Mouse (Mus musculus) CH12.LX (cell line): ENCODE results near the gene Kif11. TPM values are rescaled to one million over a fixed set of nuclear protein-coding genes. Genes with fewer than 3 reads are reported as not detected.

Experiments
- DNase-seq: peaks from one replicate; pipeline ENCODE4 v3.0.0-alpha.2; 2013; ENCODE audit errors: extremely low read depth
- H3K27ac ChIP-seq: 2 replicates; pipeline ENCODE4 v1.5.1; 2012; ENCODE audit warnings: low read depth, mild to moderate bottlenecking, control low read depth, moderate library complexity; ENCODE audit not compliant: insufficient read depth
- H3K27me3 ChIP-seq: replicated peaks from 2 replicates; pipeline ENCODE3; 2012; ENCODE audit warnings: inconsistent platforms
- H3K36me3 ChIP-seq, 2 experiments: replicated peaks in 1 of 2; 2 replicates each; pipeline versions ENCODE3 to v1.6.1; 2012; ENCODE audit warnings: inconsistent platforms in 1 of 2, low read length in 1 of 2, mild to moderate bottlenecking in 1 of 2, mixed read lengths in 1 of 2, moderate library complexity in 1 of 2; ENCODE audit not compliant: control insufficient read depth in 1 of 2, insufficient read depth in 1 of 2
- H3K4me1 ChIP-seq, 2 experiments: 2 replicates each; pipeline ENCODE4 v1.6.1; 2012; ENCODE audit warnings: inconsistent platforms in 1 of 2, moderate library complexity in 1 of 2; ENCODE audit not compliant: insufficient read depth in 2 of 2, control insufficient read depth in 1 of 2
- H3K4me2 ChIP-seq: 2 replicates; pipeline ENCODE4 v1.6.1; 2012; ENCODE audit warnings: low read depth, mild to moderate bottlenecking, control low read depth; ENCODE audit not compliant: poor library complexity, insufficient read depth, severe bottlenecking
- H3K4me3 ChIP-seq, 3 experiments: fragments of 150-350 bp in 1 of 3; sonication (generic) in 1 of 3; replicated peaks in 1 of 3; 2 replicates each; pipeline versions ENCODE3 to v1.5.1; 2011 to 2012; ENCODE audit warnings: low read depth in 2 of 3, low read length in 2 of 3, mild to moderate bottlenecking in 2 of 3, moderate library complexity in 2 of 3, control low read depth in 1 of 3, improper control_type of control experiment in 1 of 3, inconsistent platforms in 1 of 3, mixed read lengths in 1 of 3; ENCODE audit not compliant: poor library complexity in 1 of 3
- H3K79me2 ChIP-seq: replicated peaks from 2 replicates; pipeline ENCODE4 v1.6.1; 2012; ENCODE audit warnings: mild to moderate bottlenecking, moderate library complexity; ENCODE audit not compliant: control insufficient read depth, poor library complexity, insufficient read depth, severe bottlenecking; ENCODE audit errors: extremely low read depth
- H3K9ac ChIP-seq: 2 replicates; pipeline ENCODE4 v1.6.1; 2012; ENCODE audit warnings: low read depth, mild to moderate bottlenecking, control low read depth, moderate library complexity; ENCODE audit not compliant: insufficient read depth
- H3K9me3 ChIP-seq: replicated peaks from 2 replicates; pipeline ENCODE3; 2012; ENCODE audit warnings: low read length, inconsistent platforms, mixed read lengths
- BHLHE40 ChIP-seq: IDR thresholded peaks from 2 replicates; pipeline ENCODE4 v1.6.1; 2011; ENCODE audit warnings: mild to moderate bottlenecking, low read depth, low read length, improper control_type of control experiment
- CHD1 ChIP-seq: IDR thresholded peaks from 2 replicates; pipeline ENCODE4 v1.6.1; 2012; ENCODE audit warnings: low read depth, low read length, improper control_type of control experiment, inconsistent platforms
- CHD2 ChIP-seq: IDR thresholded peaks from 2 replicates; pipeline ENCODE4 v1.6.1; 2011; ENCODE audit warnings: low read length, improper control_type of control experiment
- CTCF ChIP-seq, 2 experiments: IDR thresholded peaks in 1 of 2; conservative IDR thresholded peaks in 1 of 2; 2 replicates each; pipeline ENCODE4 v1.5.1; 2011 to 2012; ENCODE audit warnings: low read depth in 2 of 2, low read length in 2 of 2, improper control_type of control experiment in 1 of 2, inconsistent platforms in 1 of 2, mild to moderate bottlenecking in 1 of 2, moderate library complexity in 1 of 2
- ELF1 ChIP-seq: IDR thresholded peaks from 2 replicates; pipeline ENCODE4 v1.6.1; 2014; ENCODE audit warnings: low read depth, mild to moderate bottlenecking, inconsistent platforms, low read length, improper control_type of control experiment
- EP300 ChIP-seq: IDR thresholded peaks from 2 replicates; pipeline ENCODE4 v1.6.1; 2011; ENCODE audit warnings: low read length, improper control_type of control experiment
- ETS1 ChIP-seq: conservative IDR thresholded peaks from 2 replicates; pipeline ENCODE4 v1.6.1; 2012; ENCODE audit warnings: low read depth, mild to moderate bottlenecking, inconsistent platforms, low read length, improper control_type of control experiment, moderate library complexity
- GABPA ChIP-seq: IDR thresholded peaks from 2 replicates; pipeline ENCODE4 v1.6.1; 2012; ENCODE audit warnings: low read depth, low read length, improper control_type of control experiment, inconsistent platforms; ENCODE audit not compliant: insufficient replicate concordance
- HCFC1 ChIP-seq: IDR thresholded peaks from 2 replicates; pipeline ENCODE4 v1.6.1; 2012; ENCODE audit warnings: low read depth, mild to moderate bottlenecking, inconsistent platforms, low read length, improper control_type of control experiment
- JUN ChIP-seq: IDR thresholded peaks from 2 replicates; pipeline ENCODE4 v1.6.1; 2011; ENCODE audit warnings: low read depth, mild to moderate bottlenecking, low read length, improper control_type of control experiment, moderate library complexity; ENCODE audit not compliant: insufficient read depth
- JUND ChIP-seq: conservative IDR thresholded peaks from 2 replicates; pipeline ENCODE4 v1.6.1; 2011; ENCODE audit warnings: low read depth, low read length, improper control_type of control experiment
- MAFK ChIP-seq: IDR thresholded peaks from 2 replicates; pipeline ENCODE4 v1.6.1; 2011; ENCODE audit warnings: low read length, improper control_type of control experiment; ENCODE audit not compliant: insufficient replicate concordance
- MAZ ChIP-seq: IDR thresholded peaks from 2 replicates; pipeline ENCODE4 v1.6.1; 2012; ENCODE audit warnings: low read depth, mild to moderate bottlenecking, inconsistent platforms, low read length, improper control_type of control experiment, moderate library complexity
- MEF2A ChIP-seq: IDR thresholded peaks from 2 replicates; pipeline ENCODE4 v1.6.1; 2014; ENCODE audit warnings: low read depth, mild to moderate bottlenecking, inconsistent platforms, low read length, improper control_type of control experiment, borderline replicate concordance
- MXI1 ChIP-seq: IDR thresholded peaks from 2 replicates; pipeline ENCODE4 v1.6.1; 2011; ENCODE audit warnings: mild to moderate bottlenecking, low read depth, low read length, improper control_type of control experiment
- MYC ChIP-seq: IDR thresholded peaks from 2 replicates; pipeline ENCODE4 v1.6.1; 2011; ENCODE audit warnings: low read depth, mild to moderate bottlenecking, improper control_type of control experiment, low read length
- NELFE ChIP-seq: IDR thresholded peaks from 2 replicates; pipeline ENCODE4 v1.6.1; 2011; ENCODE audit warnings: low read depth, low read length, improper control_type of control experiment
- PAX5 ChIP-seq: IDR thresholded peaks from 2 replicates; pipeline ENCODE4 v1.6.1; 2012; ENCODE audit warnings: low read length, inconsistent platforms, mixed read lengths
- POLR2A ChIP-seq: IDR thresholded peaks from 2 replicates; pipeline ENCODE4 v1.6.1; 2011; ENCODE audit warnings: low read depth, mild to moderate bottlenecking, improper control_type of control experiment, low read length
- RAD21 ChIP-seq: IDR thresholded peaks from 2 replicates; pipeline ENCODE4 v1.6.1; 2011; ENCODE audit warnings: low read depth, mild to moderate bottlenecking, low read length, improper control_type of control experiment, moderate library complexity
- SIN3A ChIP-seq: IDR thresholded peaks from 2 replicates; pipeline ENCODE4 v1.6.1; 2012; ENCODE audit warnings: low read length, improper control_type of control experiment, inconsistent platforms
- SMC3 ChIP-seq: IDR thresholded peaks from 2 replicates; pipeline ENCODE4 v1.6.1; 2011; ENCODE audit warnings: low read depth, low read length, improper control_type of control experiment
- TBP ChIP-seq: conservative IDR thresholded peaks from 2 replicates; pipeline ENCODE4 v1.6.1; 2011; ENCODE audit warnings: low read depth, low read length, improper control_type of control experiment
- TCF12 ChIP-seq: IDR thresholded peaks from 2 replicates; pipeline ENCODE4 v1.6.1; 2014; ENCODE audit warnings: low read depth, mild to moderate bottlenecking, inconsistent platforms, low read length, improper control_type of control experiment
- UBTF ChIP-seq: IDR thresholded peaks from 2 replicates; pipeline ENCODE4 v1.6.1; 2012; ENCODE audit warnings: low read depth, mild to moderate bottlenecking, inconsistent platforms, low read length, improper control_type of control experiment, moderate library complexity
- USF1 ChIP-seq: IDR thresholded peaks from 2 replicates; pipeline ENCODE4 v1.6.1; 2014; ENCODE audit warnings: low read depth, mild to moderate bottlenecking, inconsistent platforms, low read length, improper control_type of control experiment
- USF2 ChIP-seq: conservative IDR thresholded peaks from 2 replicates; pipeline ENCODE4 v1.6.1; 2011; ENCODE audit warnings: low read depth, low read length, improper control_type of control experiment
- ZC3H11A ChIP-seq: IDR thresholded peaks from 2 replicates; pipeline ENCODE4 v1.6.1; 2012; ENCODE audit warnings: low read depth, mild to moderate bottlenecking, inconsistent platforms, low read length, improper control_type of control experiment
- ZMIZ1 ChIP-seq: IDR thresholded peaks from 2 replicates; pipeline ENCODE4 v1.6.1; 2012; ENCODE audit warnings: low read depth, mild to moderate bottlenecking, inconsistent platforms, low read length, improper control_type of control experiment
- dilution Hi-C: fragments of 300-500 bp; cut with MboI; formaldehyde crosslinking; loops from 2 replicates; pipeline ENCODE4 v1.14.3; 2020; ENCODE audit warnings: low sequenced_read_pairs; ENCODE audit not compliant: extremely low pct_unique_long_range_greater_than_20kb, extremely low pct_ligation_motif_present
- in situ Hi-C: fragments of 300-500 bp; cut with MboI; formaldehyde crosslinking; loops from 3 replicates; pipeline ENCODE4 v1.14.3; 2019; ENCODE audit warnings: low sequenced_read_pairs, low pct_ligation_motif_present, low pct_unique_long_range_greater_than_20kb, mixed read lengths
- polyA plus RNA-seq: library from polyadenylated mRNA; unstranded; fragments of >175 nt; gene quantifications from 2 replicates; pipeline ENCODE4 v1.2.1, GENCODE M21; 2012; ENCODE audit warnings: low read depth; ENCODE audit not compliant: insufficient read length
- total RNA-seq, 2 experiments: library from RNA; depleted of rRNA; stranded (reverse); fragments of 300-350 nt in 1 of 2; fragments of >200 nt in 1 of 2; gene quantifications; 2 replicates each; pipeline ENCODE4 v1.2.3; 2012 to 2014

The Kif11 gene
- total and polyA plus RNA-seq, 3 experiments = 61.7 to 144 (median 67.8) TPM

DNA sequence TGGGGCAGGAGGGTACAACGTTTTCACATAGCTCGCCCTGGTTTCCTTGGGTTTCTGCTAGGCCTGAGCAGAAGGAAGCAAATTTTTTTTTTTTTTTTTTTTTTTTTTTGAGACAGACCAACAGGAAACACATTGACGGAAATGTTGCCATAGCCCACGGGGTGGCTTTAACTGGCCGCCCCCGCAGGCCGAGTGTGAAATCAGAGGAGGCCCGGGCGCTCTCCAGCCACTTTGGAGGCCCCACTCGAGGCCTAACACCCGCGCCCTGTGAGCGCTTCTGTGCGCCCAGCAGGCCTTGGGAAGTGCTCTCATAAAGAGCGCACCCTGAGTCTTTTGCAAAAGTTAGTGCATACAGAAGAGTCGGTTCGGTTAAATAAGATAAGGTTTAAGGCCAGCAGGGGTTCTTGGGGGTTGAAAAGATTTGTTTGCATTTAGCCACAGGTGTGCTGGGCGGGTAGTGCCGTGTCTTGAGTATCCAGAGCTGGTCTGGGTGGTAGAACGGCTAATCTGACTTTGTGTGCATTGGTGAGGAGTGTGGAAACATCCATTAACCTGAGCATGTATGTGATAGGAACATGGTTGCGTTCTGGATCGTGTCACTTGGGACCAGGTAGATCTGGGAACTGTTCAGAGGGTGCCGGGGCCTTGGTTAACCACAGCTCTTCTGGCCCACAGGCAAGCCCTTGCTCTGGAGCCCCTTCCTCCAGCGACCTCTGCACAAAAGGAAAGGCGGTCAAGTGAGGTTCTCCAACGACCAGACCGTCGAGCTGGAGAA is 60.5 kb downstream of the Kif11 start (continued):
- TF ChIP-seq GABPA (no peak), UBTF (no peak), SIN3A (peak; percentile 55; the same call in 1 of the 2 replicates), HCFC1 (peak; percentile 40; the same call in 1 of the 2 replicates), POLR2A (no peak; the same call in 1 of the 2 replicates), BHLHE40 (0 out of 2 replicates have a peak, but pooled peaks have one; percentile 35), NELFE (0 out of 2 replicates have a peak, but pooled peaks have one; percentile 27)

DNA sequence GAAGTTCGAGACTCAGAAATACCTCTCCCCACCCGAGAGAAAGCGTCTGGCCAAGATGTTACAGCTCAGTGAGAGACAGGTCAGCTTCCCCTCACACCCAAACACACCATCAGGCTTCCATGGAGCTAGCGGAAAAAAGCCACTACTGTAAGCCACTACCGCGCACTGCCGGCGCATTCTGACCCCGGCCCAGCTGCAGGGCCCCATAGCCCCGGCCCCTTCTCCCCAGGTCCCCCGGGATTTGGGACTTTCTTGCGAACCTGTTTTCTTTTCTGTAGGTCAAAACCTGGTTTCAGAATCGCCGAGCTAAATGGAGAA is 61.0 kb downstream of the Kif11 start:
- peaks cover 10% of the 10 kb centered on the region for H3K27me3 ChIP-seq
- no peaks in the 10 kb centered on the region for H3K9me3 ChIP-seq
- H3K4me1 ChIP-seq = peaks cover 0 to 32% of the 10 kb centered on the region in 2 experiments; a peak in 2 of 4 replicates
- peak overlapping the region; percentile 82 for H3K27ac ChIP-seq
- peak; percentile 45 for DNase-seq
- peak overlapping the region; percentile 90; the same call in 1 of the 2 replicates for H3K9ac ChIP-seq
- in situ Hi-C loops (no loop called here), dilution Hi-C loops (no loop called here)
- TF ChIP-seq SMC3 (no peak), ELF1 (no peak), TCF12 (peak; percentile 57), MAZ (no peak), USF2 (no peak), RAD21 (no peak), NELFE (no peak), JUN (no peak), JUND (no peak), UBTF (peak; percentile 55), ETS1 (0 out of 2 replicates have a peak, but pooled peaks have one; percentile 34), POLR2A (no peak), HCFC1 (no peak), CTCF (conservative IDR thresholded peaks at IDR 0.05 in 1 of 2, IDR thresholded peaks at IDR 0.05 in 1 of 2; ENCODE audit: low read depth in 2 of 2, low read length in 2 of 2) (no peak), EP300 (0 out of 2 replicates have a peak, but pooled peaks have one; percentile 27), CHD1 (no peak), MYC (no peak), ZMIZ1 (no peak), SIN3A (no peak), MXI1 (no peak), ZC3H11A (no peak), TBP (0 out of 2 replicates have a peak, but pooled peaks have one; percentile 23), USF1 (no peak), PAX5 (no peak), BHLHE40 (no peak), MAFK (no peak), MEF2A (no peak), CHD2 (0 out of 2 replicates have a peak, but pooled peaks have one; percentile 2)
- H3K4me3 ChIP-seq = peak overlapping the region; percentile 1 to 93 (median 61)
- peaks cover 3% of the 10 kb centered on the region; the same call in 1 of the 2 replicates for H3K79me2 ChIP-seq
- peaks cover 9 to 32% of the 10 kb centered on the region in 2 experiments for H3K36me3 ChIP-seq
- H3K4me2 ChIP-seq = peak overlapping the region; percentile 99
